Mouse (Mus musculus) thymus, postnatal 4 days (tissue): Measurements from ENCODE around the gene Cpa1.

Source experiments
- DNase-seq: peaks from one replicate; pipeline ENCODE4 v3.0.0; 2021

Gene Cpa1

DNA sequence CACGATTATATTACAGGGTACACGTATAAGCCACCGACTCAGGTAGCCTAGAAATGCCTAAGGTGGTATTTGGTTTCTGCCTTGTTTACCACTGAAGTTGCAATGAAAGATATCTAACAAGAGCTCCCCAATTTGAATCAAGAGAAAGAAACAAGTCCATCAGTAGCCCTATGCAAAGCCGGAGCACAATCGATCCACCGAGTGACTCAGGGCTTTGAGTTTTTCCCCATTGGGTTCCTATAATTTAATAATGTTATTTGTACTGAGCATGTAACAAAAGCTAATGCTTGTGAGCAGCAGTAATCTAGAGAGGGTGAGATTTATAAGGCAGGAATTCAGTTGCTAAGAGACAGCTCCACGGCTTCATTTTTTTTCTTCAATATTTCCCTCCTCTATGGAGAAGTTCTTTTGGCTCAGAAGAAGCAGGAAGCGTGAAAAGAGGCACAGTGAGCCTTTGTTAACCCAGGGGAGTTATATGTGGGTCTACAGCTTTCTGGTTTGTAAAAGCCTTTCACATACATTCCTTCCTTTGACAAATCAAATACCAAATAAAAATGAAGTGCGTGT lies 35.8 kb downstream of the Cpa1 start:
- no peak for DNase-seq

DNA sequence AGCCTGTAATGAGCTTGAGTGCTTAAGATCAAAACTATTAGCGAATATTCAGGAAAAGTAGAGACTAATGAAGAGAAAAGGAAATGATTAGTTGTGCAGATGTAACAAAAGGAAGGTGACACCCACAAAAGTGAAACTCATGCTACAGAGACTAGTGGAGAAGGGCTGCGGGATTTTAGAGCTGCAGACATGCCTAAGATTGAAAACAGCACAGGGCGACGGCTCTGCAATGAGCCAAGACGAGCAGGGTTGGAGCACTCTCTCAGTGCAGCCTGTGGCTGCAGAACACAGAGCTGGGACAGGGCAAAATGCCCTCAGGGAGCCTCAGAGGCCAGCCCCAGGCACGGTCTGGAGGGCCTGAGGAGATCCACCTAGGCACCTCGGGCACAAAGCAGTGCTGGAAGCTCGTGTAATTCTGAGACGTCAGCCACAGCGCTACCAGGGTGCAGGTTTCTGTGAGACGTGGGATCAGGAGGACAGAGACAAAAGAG lies 36.3 kb downstream of the Cpa1 start:
- DNase-seq = no peak

DNA sequence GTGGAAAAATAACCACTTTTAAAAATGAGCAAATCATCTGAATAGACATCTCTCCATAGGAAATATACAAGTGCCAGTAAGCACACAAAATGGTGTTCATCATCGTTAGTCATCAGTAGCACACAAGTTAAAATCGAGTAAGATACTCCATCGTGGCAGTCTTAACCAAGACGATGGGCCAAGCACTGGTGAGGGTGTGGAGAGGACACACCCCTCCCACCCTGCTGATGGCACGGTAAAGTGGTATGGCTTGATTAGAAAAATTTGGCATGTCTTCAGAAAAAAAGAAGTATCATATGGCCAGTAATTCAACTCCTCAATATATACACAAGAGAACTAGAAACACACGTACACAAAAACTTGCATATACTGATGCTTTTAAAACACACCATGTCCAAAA lies 37.5 kb downstream of the Cpa1 start:
- no peak for DNase-seq

DNA sequence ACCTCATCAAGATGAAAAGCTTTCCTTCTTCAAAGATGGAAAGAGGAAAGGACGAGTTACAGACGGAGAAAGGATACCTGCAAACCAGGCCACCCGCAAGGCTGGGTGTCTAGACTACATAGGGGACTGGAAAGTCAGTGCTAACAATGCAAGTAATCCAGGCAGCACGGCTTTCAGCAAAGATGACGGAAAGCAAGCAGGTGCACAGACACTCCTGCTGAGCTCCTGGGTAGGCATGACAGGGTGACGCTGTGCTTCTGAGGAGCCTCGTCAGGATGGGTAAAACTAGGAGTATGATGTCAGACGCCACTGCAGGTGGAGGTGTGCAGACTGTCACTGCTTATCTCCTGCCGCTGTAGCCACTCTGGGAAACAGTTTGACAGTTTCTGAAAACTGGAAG lies 38.6 kb downstream of the Cpa1 start:
- no peak for DNase-seq

DNA sequence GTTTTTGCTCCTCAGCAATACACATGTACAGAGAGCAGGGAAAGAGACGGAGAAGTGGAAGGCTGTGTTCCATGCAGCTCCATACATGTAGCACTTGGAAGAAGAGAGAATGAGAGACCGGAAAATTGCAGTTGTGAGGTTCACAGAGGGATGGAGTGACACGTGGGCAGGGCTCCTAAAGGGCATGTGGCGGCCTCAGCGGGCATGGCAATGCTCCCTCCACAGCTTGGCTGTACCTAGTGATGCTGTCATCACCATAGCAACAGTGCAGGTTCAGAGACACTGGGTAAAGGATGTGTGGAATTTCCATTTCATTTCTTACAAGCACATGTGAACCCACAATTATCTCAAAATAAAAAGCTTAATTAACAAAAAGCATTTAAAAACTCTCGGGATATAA lies 39.5 kb downstream of the Cpa1 start:
- no peak for DNase-seq

DNA sequence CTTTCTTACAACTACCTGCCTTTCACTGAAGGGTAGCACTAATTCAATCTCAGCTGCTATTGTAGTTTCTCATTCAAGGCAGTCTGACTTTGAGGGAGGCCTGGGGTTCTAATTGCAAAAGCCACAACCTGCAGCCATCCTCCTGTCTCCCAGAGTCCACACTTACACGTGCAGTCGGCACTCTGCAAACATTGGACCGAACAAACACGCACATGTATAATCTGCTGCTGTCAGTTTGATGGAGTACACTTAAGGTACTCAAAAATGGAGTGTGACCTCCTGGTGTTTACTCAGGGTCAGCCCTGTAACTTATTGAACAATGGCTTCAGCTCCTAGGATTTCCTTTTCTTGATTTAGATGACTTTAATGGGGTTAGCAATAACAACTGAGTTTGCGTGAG lies 40.5 kb downstream of the Cpa1 start:
- no peak for DNase-seq

DNA sequence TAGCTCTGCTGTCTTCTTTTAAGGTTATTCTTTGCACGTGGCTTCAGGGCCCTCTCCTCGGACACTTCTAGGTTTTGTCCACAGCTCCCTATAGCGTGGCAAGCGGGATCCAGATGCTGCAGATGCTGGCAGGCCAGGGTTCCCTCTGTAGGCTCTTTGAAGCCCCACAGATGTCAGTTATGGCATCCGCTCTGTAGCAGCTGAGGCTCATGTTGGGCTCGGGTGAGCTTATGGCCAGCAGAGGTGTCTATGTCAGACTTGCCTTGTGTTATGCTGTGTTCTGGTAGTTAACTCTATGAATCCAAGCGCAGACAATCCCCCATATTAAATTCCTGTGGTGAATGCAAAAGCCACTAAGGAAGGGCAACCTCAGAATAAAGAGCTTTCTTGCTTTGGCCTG lies 41.4 kb downstream of the Cpa1 start:
- DNase-seq = no peak

DNA sequence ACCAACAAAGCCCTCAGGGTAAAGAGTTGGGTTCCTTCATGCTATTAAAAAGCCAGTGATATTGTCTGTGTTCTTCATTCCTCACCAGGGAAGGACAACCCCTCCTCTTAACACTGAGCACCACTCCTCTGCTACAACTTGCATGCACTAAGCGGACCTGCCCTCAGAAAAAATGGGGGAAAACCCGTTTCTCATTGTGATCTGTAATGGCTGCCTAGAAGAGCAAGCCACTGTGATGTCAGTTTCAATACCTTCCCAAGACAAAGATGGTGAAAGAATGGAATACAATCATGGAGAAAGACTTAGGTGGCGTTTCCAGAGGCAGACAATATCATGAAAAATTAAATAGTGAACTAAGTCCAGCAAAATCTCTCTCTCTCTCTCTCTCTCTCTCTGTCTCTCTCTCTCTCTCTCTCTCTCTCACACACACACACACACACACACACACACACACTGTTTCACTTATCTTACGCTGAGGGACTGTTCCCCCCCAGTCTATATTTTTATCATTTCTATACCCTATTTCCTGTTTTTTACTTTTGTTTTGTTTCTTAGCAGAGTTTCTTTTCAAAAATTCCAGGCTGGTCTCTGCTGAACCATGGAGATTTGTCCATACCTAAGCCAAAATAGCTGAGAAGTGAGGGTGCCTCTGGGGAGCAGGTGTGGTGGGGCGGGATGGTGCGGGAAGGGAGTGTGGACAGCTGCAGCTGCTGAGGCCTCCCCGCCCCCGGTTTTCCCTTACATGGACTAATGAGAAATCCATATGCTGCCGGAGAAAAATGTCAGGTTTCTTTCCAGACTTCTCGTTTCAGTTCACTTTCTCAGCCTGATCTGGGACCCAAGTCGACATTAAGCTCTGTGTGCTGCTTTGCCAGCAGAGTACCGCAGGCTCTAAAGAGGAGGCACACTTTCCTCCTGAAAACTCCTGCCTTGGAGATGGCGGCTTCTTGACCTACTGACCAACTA lies 43.2 kb downstream of the Cpa1 start:
- no peak for DNase-seq

DNA sequence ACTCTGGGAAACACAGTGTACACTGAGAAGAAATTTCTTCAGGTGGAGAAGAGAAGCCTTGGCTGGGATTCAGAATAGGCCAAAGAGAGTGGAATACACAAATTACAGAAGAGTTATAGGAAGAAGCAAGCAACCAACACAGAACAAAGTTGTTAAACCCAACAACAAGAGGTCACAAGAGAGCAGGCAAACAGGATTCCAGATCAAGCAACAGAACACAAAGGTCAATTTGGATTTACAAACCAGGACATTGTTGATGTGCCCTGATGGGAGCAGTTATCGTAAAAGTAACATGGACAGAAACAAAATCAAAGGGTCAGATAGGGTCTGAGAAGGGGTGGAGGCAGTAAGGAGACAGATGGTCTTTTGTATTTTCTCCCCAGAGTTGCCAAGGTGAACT lies 45.6 kb downstream of the Cpa1 start:
- DNase-seq = no peak

DNA sequence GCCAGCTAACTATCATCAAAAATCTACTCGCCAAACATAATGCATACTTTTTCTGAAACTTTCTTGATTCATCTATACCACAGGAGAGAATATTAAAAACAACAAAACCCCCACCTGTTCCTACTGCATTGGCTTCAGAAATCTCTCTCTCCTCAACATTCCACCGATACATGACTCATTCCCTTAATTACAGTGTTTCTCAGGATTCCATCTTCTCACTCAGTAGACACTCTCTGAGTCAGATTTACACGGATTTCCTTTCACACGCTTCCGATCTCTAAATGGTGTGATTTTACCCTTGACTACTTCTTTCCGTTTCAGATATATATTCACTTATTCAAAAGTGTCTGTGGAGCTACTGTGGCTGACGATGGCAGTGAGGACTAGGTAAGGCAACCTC lies 48.2 kb downstream of the Cpa1 start:
- no peak for DNase-seq

DNA sequence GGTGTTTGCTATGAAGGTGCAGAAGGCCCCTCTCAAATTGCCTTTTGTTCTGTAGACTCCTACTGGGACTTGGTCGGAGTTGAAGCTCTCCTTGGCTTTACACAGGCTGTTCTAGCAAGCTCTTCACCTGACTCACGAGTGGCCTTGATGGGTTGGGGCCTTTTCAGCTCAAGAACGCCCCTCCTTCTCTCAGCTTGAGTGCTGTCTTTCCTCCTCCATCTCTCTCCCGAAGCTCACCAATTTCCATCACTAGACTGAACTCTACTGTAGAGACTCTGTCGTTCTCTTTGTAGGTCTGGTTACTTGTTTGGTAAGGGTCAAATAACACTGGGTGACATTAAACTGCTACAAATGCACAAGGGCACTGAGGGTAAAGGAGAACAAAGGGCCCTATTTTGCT lies 53.8 kb downstream of the Cpa1 start:
- no peak for DNase-seq

DNA sequence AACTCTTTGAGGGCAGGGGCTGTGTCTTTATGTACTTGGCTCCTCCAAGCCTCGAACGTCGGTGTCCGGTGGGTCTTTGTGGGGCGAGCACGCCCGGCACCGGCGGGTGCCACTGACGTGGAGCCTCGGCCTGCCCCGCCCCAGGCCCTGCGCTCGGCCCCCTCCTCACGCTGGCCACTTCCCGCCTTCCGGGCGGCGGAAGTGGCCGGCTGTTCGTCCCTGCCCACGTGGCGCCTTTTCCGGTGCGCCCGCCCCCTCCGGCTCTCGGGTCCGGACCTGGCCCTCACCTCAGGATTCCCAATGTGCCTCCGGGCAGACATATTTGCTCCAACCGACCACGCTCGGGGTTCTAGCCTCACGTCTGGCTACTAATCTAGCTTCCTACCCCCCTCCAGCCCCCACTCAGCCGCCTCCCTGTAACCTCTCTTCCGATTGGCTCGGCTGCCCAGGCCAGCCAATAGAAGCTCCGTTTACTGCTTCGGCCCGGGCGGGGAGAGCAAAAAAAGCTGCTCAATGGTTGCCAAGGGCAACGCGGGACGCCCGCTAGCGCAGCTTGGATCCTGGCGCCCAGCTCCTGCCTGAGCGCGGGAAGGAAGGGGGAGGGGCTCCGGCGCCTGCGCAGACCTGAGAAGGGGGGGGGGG lies 54.5 kb downstream of the Cpa1 start, which contains the start of gene Cep41:
Gene Cep41 (minus strand): TSS at position 400 of the 642 bp plus-strand sequence.
- peak; percentile 93 for DNase-seq

DNA sequence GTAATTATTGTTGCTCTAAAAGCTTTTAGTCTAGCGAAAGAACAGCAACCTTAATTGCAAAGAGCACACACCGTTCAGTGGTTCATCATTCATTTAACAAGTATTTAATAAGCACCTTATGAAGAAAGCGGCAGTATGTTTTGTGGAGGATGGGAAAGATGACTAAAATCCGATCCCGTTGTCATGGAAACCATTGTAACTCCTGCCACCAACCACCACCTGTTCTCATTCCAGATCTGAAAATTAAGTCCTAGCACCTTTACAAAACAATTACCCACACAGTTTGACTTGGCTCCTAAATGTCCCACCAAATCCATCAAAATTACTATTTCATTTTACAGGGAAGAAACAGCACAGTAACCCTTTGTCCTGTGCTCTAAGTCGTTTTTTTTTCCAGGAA lies 55.2 kb downstream of the Cpa1 start:
- no peak for DNase-seq
